Mouse (Mus musculus): Measurements from ENCODE around the gene Rgma. TPM values are rescaled to one million over a fixed set of nuclear protein-coding genes. Genes with fewer than 3 reads are reported as not detected.
A peak's percentile ranks its signal among the peaks of the same experiment; 100 is the strongest.

The Rgma gene
- polyA plus RNA-seq (2015; fragmentation: Nextera tagmentation; extraction: Ambion mirVana) = 0.17 and 0.23 TPM in 2 replicates

DNA sequence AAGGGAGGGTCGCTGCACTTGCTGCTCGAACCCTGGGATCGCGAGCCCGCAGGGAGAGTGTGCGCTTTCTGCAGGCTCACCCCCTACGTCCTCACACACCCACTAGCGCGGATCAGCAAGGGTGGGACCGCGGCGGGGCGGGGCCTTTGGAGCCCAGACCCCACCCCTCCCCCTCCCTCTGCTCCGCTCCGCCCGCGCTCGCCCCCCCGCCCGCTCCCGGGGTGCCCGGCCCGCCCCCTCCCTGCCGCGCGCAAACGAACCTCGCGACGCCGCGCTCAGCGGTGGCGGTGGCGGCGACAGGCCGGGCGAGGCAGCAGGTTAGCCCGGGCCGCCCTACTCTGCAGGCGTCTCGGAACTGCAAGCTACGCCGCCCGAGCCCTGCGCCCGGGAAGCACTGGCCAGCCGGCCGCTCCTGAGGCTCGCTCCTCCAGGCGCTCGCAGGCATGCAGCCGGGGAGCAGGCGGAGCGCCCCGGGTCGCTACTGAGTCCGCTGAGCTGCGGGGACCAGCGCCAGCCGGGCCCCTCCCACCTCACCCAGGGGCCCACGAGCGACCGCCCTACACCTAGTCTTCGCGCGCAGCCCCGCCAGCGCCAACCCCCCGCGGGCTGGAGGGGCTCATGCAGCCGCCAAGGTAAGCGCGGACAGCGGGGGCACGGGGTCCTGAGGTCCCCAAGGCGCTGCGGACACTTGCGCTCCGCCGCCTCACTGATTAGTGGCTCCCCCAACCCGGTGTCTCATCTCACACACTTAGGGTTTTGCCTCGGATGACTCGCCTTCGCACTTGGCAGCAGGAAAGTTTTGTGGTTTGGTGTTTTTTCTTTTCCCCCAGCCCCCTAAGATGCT lies at the start of gene Rgma:
Gene Rgma (plus strand): TSS at position 253 of the 844 bp plus-strand sequence.
- H3K9me3 ChIP-seq (replicated peaks) = no peaks in the 10 kb centered on the region
- no peaks in the 10 kb centered on the region for H3K36me3 ChIP-seq (replicated peaks)
- peaks cover 97% of the 10 kb centered on the region for H3K27me3 ChIP-seq
- under 1% methylated on average over 76 of the region's 85 CpGs for WGBS (ENCODE audit: insufficient replicate concordance)
- ATAC-seq (ENCODE audit: insufficient read depth) = no peak
- H3K4me3 ChIP-seq (replicated peaks) = peak within 1 kb of the TSS; percentile 42
- H3K4me1 ChIP-seq (replicated peaks) = peaks cover 17% of the 10 kb centered on the region
- no peak within 1 kb of the TSS for H3K9ac ChIP-seq
- no peak within 1 kb of the TSS for H3K27ac ChIP-seq (replicated peaks)
- H3K4me2 ChIP-seq = peak within 1 kb of the TSS; percentile 68

DNA sequence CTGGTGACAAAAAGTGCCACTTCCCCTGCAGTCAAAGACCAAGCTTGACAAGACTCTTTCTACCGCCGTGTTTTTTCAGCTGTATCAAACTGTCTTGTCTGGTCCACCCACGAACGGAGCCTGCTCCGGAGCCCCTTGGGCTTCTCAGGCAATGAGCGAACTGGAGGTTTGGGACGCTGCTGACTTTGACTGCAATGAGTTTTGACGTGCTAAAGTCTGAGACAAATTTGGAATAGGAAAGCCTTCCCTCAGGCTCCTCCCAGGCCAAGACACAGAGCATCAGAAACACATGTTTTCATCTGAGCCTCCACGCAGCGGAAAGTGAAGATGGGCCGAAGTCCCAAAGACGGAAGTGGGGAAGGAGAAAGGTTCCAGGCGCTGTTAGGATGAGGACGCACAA lies 49.1 kb upstream of the Rgma start:
- Histone ChIP-seq H3K9ac (no peak overlapping the region), H3K4me3 (replicated peaks) (no peak overlapping the region), H3K4me1 (replicated peaks) (no peaks in the 10 kb centered on the region), H3K27ac (replicated peaks) (no peak overlapping the region), H3K36me3 (replicated peaks) (no peaks in the 10 kb centered on the region), H3K9me3 (replicated peaks) (no peaks in the 10 kb centered on the region; the same call in 1 of the 2 replicates), H3K4me2 (no peak overlapping the region), H3K27me3 (no peaks in the 10 kb centered on the region)
- WGBS (ENCODE audit: insufficient replicate concordance) = 72% methylated on average over 14 of the region's 14 CpGs
- no peak for ATAC-seq (ENCODE audit: insufficient read depth)

GRCm38 (mm10) chr7:73326680-73327079 lies 48.6 kb upstream of the Rgma start:
- Histone ChIP-seq H3K36me3 (replicated peaks) (no peaks in the 10 kb centered on the region), H3K4me2 (no peak overlapping the region), H3K27ac (replicated peaks) (no peak overlapping the region), H3K27me3 (no peaks in the 10 kb centered on the region), H3K9ac (no peak overlapping the region), H3K9me3 (replicated peaks) (no peaks in the 10 kb centered on the region; the same call in 1 of the 2 replicates), H3K4me1 (replicated peaks) (no peaks in the 10 kb centered on the region), H3K4me3 (replicated peaks) (no peak overlapping the region)
- 79% methylated on average over 11 of the region's 11 CpGs for WGBS (ENCODE audit: insufficient replicate concordance)
- ATAC-seq (ENCODE audit: insufficient read depth) = no peak

DNA sequence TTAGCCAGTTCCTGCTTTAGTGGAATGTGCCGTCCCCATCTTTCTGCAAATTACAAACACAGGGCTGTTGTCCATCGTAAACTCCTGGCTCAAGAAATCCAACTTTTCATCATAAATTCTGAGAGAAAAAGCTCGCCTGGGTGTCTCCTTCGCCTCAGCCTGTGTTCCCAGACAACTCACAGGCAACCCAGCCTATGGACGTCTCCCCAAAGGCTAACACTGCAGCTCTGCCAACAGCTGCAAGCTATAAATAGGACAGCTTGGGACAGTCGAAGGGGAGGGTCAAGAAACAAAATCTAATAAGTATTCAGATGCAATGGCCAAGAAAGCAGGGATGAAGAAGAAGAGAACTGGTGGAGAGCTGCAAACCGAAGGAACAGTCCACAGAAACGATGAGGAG lies 48.1 kb upstream of the Rgma start:
- Histone ChIP-seq H3K36me3 (replicated peaks) (no peaks in the 10 kb centered on the region), H3K4me2 (no peak overlapping the region), H3K4me1 (replicated peaks) (no peaks in the 10 kb centered on the region), H3K9me3 (replicated peaks) (no peaks in the 10 kb centered on the region; the same call in 1 of the 2 replicates), H3K4me3 (replicated peaks) (no peak overlapping the region), H3K9ac (no peak overlapping the region), H3K27ac (replicated peaks) (no peak overlapping the region), H3K27me3 (no peaks in the 10 kb centered on the region)
- WGBS (ENCODE audit: insufficient replicate concordance) = 51% methylated on average over 8 of the region's 8 CpGs
- no peak for ATAC-seq (ENCODE audit: insufficient read depth)

DNA sequence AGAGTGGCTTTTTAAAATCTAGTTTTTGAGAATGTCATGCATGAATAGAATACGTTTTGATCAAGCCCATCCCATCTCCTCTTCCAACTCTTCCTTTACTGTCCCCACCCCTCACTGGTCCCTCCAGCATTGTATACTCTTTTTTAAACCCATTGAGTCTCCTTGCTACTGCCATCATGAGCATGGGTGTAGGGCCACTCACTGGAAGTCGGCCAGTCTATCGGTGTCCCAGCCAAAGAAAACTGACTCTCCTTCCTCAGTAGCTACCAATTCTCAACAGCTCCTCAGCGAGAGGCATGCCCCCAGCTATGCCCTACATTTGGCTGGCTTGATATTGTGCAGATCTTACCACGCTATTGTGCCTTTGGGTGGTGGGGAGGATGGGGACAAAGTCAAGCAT lies 47.7 kb upstream of the Rgma start:
- Histone ChIP-seq H3K9ac (no peak overlapping the region), H3K36me3 (replicated peaks) (no peaks in the 10 kb centered on the region), H3K27ac (replicated peaks) (no peak overlapping the region), H3K4me3 (replicated peaks) (no peak overlapping the region), H3K27me3 (no peaks in the 10 kb centered on the region), H3K4me2 (no peak overlapping the region), H3K4me1 (replicated peaks) (no peaks in the 10 kb centered on the region), H3K9me3 (replicated peaks) (no peaks in the 10 kb centered on the region; the same call in 1 of the 2 replicates)
- ATAC-seq (ENCODE audit: insufficient read depth) = no peak
- WGBS (ENCODE audit: insufficient replicate concordance) = 59% methylated on average over 5 of the region's 5 CpGs

- H3K36me3 ChIP-seq (replicated peaks) = no peaks in the 10 kb centered on the region
- WGBS (ENCODE audit: insufficient replicate concordance) = 35% methylated on average over 5 of the region's 5 CpGs
- H3K27ac ChIP-seq (replicated peaks) = no peak overlapping the region
- no peak overlapping the region for H3K9ac ChIP-seq
- no peaks in the 10 kb centered on the region for H3K27me3 ChIP-seq
- no peak overlapping the region for H3K4me3 ChIP-seq (replicated peaks)
- H3K9me3 ChIP-seq (replicated peaks) = no peaks in the 10 kb centered on the region; the same call in 1 of the 2 replicates
- ATAC-seq (ENCODE audit: insufficient read depth) = no peak
- H3K4me2 ChIP-seq = no peak overlapping the region
- H3K4me1 ChIP-seq (replicated peaks) = no peaks in the 10 kb centered on the region
These were observed 46.6 kb upstream of the Rgma start for GRCm38 (mm10) chr7:73328653-73329207.

- Histone ChIP-seq H3K4me2 (no peak overlapping the region), H3K27me3 (no peaks in the 10 kb centered on the region), H3K27ac (replicated peaks) (no peak overlapping the region), H3K9me3 (replicated peaks) (no peaks in the 10 kb centered on the region; the same call in 1 of the 2 replicates), H3K4me3 (replicated peaks) (no peak overlapping the region), H3K36me3 (replicated peaks) (no peaks in the 10 kb centered on the region), H3K9ac (no peak overlapping the region), H3K4me1 (replicated peaks) (no peaks in the 10 kb centered on the region)
- no peak for ATAC-seq (ENCODE audit: insufficient read depth)
- 70% methylated on average over 12 of the region's 12 CpGs for WGBS (ENCODE audit: insufficient replicate concordance)
These were observed 44.6 kb upstream of the Rgma start for GRCm38 (mm10) chr7:73330754-73331153.

DNA sequence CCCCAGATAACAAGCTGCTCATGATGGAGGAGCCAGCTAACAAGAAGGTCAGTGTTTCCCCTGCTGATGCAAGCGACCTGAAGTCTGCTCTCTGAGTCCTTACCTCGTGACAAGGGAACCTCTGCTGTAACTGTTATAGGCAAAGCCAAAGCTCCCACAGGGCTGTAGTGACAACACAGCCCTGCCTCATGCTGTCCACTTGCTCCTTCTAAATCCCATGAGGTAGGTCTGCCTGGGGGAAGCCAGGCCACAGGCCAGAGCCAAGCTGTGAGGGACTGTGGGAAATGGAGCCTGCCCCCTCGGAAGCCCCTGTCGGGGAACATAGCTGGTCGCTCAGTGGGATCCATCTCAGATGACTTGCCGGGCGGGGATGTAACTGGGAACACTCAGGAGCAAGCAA lies 43.7 kb upstream of the Rgma start:
- H3K4me2 ChIP-seq = no peak overlapping the region
- WGBS (ENCODE audit: insufficient replicate concordance) = 51% methylated on average over 7 of the region's 7 CpGs
- no peak for ATAC-seq (ENCODE audit: insufficient read depth)

GRCm38 (mm10) chr7:73333398-73333988 lies 41.8 kb upstream of the Rgma start:
- H3K4me2 ChIP-seq = no peak overlapping the region
- H3K4me1 ChIP-seq (replicated peaks) = no peaks in the 10 kb centered on the region
- H3K9ac ChIP-seq = no peak overlapping the region
- H3K4me3 ChIP-seq (replicated peaks) = no peak overlapping the region
- 71% methylated on average over 12 of the region's 12 CpGs for WGBS (ENCODE audit: insufficient replicate concordance)
- H3K27ac ChIP-seq (replicated peaks) = no peak overlapping the region
- H3K9me3 ChIP-seq (replicated peaks) = no peaks in the 10 kb centered on the region; the same call in 1 of the 2 replicates
- no peak for ATAC-seq (ENCODE audit: insufficient read depth)
- no peaks in the 10 kb centered on the region for H3K36me3 ChIP-seq (replicated peaks)
- H3K27me3 ChIP-seq = no peaks in the 10 kb centered on the region

More for the DNA sequence above, 43.7 kb upstream of the Rgma start:
- no peaks in the 10 kb centered on the region for H3K27me3 ChIP-seq
- H3K9me3 ChIP-seq (replicated peaks) = no peaks in the 10 kb centered on the region; the same call in 1 of the 2 replicates
- H3K27ac ChIP-seq (replicated peaks) = no peak overlapping the region
- H3K4me1 ChIP-seq (replicated peaks) = no peaks in the 10 kb centered on the region
- H3K9ac ChIP-seq = no peak overlapping the region
- no peaks in the 10 kb centered on the region for H3K36me3 ChIP-seq (replicated peaks)
- H3K4me3 ChIP-seq (replicated peaks) = no peak overlapping the region

DNA sequence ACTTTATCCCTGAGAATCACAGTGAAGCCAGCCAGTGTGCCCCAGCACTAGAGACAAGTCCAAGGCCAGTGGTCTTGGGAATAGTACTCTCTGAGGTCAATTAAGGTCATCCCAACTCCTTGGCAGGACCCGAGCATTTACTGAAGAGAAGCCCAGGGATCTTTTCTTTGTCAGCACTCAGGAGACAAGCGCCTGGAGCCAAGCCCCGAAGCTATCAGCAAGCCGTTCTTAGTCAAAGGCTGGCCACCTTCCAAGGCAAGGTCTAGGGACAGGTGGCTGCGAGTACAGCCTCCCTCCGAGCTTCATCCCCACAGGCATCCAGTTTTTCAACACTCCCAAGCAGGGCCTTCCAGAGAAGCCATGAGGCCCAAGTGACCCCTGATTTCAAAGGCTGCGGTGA lies 40.4 kb upstream of the Rgma start:
- Histone ChIP-seq H3K9me3 (replicated peaks) (no peaks in the 10 kb centered on the region), H3K4me2 (no peak overlapping the region), H3K4me3 (replicated peaks) (no peak overlapping the region), H3K27ac (replicated peaks) (no peak overlapping the region), H3K9ac (no peak overlapping the region), H3K4me1 (replicated peaks) (no peaks in the 10 kb centered on the region), H3K27me3 (no peaks in the 10 kb centered on the region), H3K36me3 (replicated peaks) (no peaks in the 10 kb centered on the region)
- 58% methylated on average over 7 of the region's 7 CpGs for WGBS (ENCODE audit: insufficient replicate concordance)
- no peak for ATAC-seq (ENCODE audit: insufficient read depth)

DNA sequence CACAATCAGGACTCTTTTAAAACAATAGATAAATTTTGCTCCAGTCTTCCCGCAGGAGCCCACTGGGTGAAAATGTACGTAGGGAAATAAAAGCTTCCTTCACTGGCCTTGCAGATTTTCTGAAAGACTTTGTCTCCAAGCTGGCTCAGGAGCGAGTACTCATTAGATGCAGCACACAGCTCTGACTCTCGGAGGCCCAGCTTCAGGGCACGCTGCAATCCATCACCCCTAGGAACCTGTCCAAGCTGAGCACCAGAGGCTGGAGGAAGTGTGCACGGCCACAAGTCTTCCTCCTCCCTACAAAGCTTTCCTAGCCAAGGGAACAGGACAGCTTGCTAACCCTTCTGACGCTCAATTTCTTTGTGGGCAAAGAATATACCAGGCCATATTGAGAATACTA lies 38.9 kb upstream of the Rgma start:
- Histone ChIP-seq H3K4me2 (no peak overlapping the region), H3K9me3 (replicated peaks) (no peaks in the 10 kb centered on the region), H3K9ac (no peak overlapping the region), H3K27me3 (no peaks in the 10 kb centered on the region), H3K27ac (replicated peaks) (no peak overlapping the region), H3K36me3 (replicated peaks) (no peaks in the 10 kb centered on the region), H3K4me3 (replicated peaks) (no peak overlapping the region), H3K4me1 (replicated peaks) (no peaks in the 10 kb centered on the region)
- no peak for ATAC-seq (ENCODE audit: insufficient read depth)
- 37% methylated on average over 7 of the region's 7 CpGs for WGBS (ENCODE audit: insufficient replicate concordance)
